Mouse (Mus musculus) forebrain, embryonic 12.5 days (tissue): ENCODE measurements around the gene Cacna1a. TPM values are rescaled to one million over a fixed set of nuclear protein-coding genes. Genes with fewer than 3 reads are reported as not detected.
"Not testable (repeated sequence)": the region's sequence is repeated elsewhere in the genome, so short reads cannot be mapped to it uniquely, and the experiment has no call there.

ENCODE experiments used
- ATAC-seq: fragments of 200-750 bp; cut with Nextera tagmentation; 2 replicates; pipeline ENCODE4 v1.8.0; 2017; ENCODE audit warnings: moderate TSS enrichment; ENCODE audit not compliant: low FRiP score
- H3K27ac ChIP-seq: fragments of 300-500 bp; sonication (generic); 2 replicates; pipeline ENCODE4 v1.5.1; 2016; ENCODE audit warnings: mild to moderate bottlenecking
- H3K27me3 ChIP-seq: fragments of 300-500 bp; sonication (generic); 2 replicates; pipeline ENCODE4 v1.6.1; 2016; ENCODE audit warnings: mild to moderate bottlenecking
- H3K36me3 ChIP-seq: fragments of 300-500 bp; sonication (generic); replicated peaks from 2 replicates; pipeline ENCODE4 v1.6.1; 2016; ENCODE audit warnings: mild to moderate bottlenecking
- H3K4me1 ChIP-seq: fragments of 300-500 bp; sonication (generic); 2 replicates; pipeline ENCODE4 v1.6.1; 2016
- H3K4me2 ChIP-seq: fragments of 300-500 bp; sonication (generic); 2 replicates; pipeline ENCODE4 v1.6.1; 2016; ENCODE audit warnings: mild to moderate bottlenecking, moderate library complexity
- H3K4me3 ChIP-seq: fragments of 300-500 bp; sonication (generic); replicated peaks from 2 replicates; pipeline ENCODE4 v1.5.1; 2016; ENCODE audit warnings: mild to moderate bottlenecking
- H3K9ac ChIP-seq: fragments of 300-500 bp; sonication (generic); 2 replicates; pipeline ENCODE4 v1.6.1; 2016; ENCODE audit warnings: mild to moderate bottlenecking
- H3K9me3 ChIP-seq: fragments of 300-500 bp; sonication (generic); 2 replicates; pipeline ENCODE4 v1.6.1; 2016
- WGBS: fragments of 180-500 bp; shearing (Covaris S2); methylation state at CpG from one replicate; pipeline ENCODE4 v1.1.7; 2016; 5-methylcytosine and 5-hydroxymethylcytosine counted together
- polyA plus RNA-seq: library from polyadenylated mRNA; unstranded; fragments of >200 nt; fragmentation: Nextera tagmentation; extraction: Ambion mirVana; gene quantifications from 2 replicates; pipeline ENCODE4 v1.2.1, GENCODE M21; 2016

The Cacna1a gene
- polyA plus RNA-seq, 1 experiment from 2014 or later: 11.5 TPM

DNA sequence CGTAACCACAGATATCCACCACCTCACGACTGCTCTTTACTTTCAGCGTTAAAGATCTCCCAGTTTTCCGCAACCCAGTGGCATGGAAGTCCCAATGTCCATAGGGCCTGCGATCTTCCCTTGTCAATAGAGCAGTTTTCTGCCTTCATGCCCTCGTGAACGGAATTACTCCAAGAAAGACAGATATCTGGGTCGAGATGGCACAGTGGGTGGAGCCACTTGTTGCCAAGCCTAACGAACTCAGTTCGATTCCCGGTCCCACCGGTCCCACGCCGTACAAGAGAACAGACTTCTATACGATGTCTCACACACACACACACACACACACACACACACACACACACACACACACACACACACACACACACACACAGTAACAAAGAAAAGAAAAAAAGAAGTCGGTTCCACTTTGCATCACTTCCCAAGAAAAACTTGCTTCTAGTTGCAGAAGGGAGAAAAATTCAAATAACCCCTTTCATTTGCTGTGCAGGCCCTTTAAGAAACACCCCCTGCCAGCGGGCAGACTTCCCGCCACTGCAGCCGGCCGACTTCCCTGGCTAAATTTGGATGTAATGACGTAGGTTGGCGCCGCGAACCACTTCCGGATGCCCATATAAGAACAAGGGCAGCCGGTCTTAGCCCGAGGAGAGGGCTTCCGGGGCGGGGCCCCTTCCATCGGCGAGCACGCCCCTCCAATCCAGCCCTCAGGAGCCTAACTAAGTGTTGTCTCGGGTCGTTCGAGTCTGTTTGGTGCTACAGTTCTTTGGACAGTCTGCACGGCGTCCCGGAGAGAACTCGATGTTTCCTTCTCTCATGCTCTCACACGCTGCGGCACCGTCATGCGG is 275.5 kb downstream of the Cacna1a start:
- Histone ChIP-seq H3K27ac (peak overlapping the region; percentile 95), H3K9me3 (no peaks in the 10 kb centered on the region), H3K4me1 (peaks cover 51% of the 10 kb centered on the region), H3K9ac (peak overlapping the region; percentile 78), H3K4me3 (peak overlapping the region; percentile 53), H3K36me3 (peaks cover 7% of the 10 kb centered on the region), H3K27me3 (no peaks in the 10 kb centered on the region), H3K4me2 (peak overlapping the region; percentile 82)
- ATAC-seq: peak; percentile 86
- WGBS: 3% methylated on average over 43 of the region's 43 CpGs

GRCm38 (mm10) chr8:84664566-84665384 is 276.5 kb downstream of the Cacna1a start:
- H3K27ac ChIP-seq: peak overlapping the region; percentile 95
- peaks cover 47% of the 10 kb centered on the region for H3K4me1 ChIP-seq
- H3K27me3 ChIP-seq: no peaks in the 10 kb centered on the region
- no peaks in the 10 kb centered on the region for H3K9me3 ChIP-seq
- peaks cover 8% of the 10 kb centered on the region for H3K36me3 ChIP-seq
- H3K4me3 ChIP-seq: peak overlapping the region; percentile 53
- peak; percentile 51 for ATAC-seq
- under 1% methylated on average over 29 of the region's 29 CpGs for WGBS
- peak overlapping the region; percentile 82 for H3K4me2 ChIP-seq
- peak overlapping the region; percentile 78 for H3K9ac ChIP-seq

GRCm38 (mm10) chr8:84665385-84665893 is 277.2 kb downstream of the Cacna1a start:
- peaks cover 41% of the 10 kb centered on the region for H3K4me1 ChIP-seq
- no peak; the same call in 1 of the 2 replicates for ATAC-seq
- 4% methylated on average over 14 of the region's 14 CpGs for WGBS
- peak overlapping the region; percentile 95 for H3K27ac ChIP-seq
- peaks cover 15% of the 10 kb centered on the region for H3K36me3 ChIP-seq
- H3K27me3 ChIP-seq: no peaks in the 10 kb centered on the region
- H3K4me3 ChIP-seq: peak overlapping the region; percentile 53
- no peaks in the 10 kb centered on the region for H3K9me3 ChIP-seq
- H3K4me2 ChIP-seq: peak overlapping the region; percentile 82
- peak overlapping the region; percentile 78 for H3K9ac ChIP-seq

- H3K9ac ChIP-seq: no peak overlapping the region
- no peaks in the 10 kb centered on the region for H3K27me3 ChIP-seq
- no peak overlapping the region for H3K27ac ChIP-seq
- no peaks in the 10 kb centered on the region for H3K9me3 ChIP-seq
- no peak overlapping the region for H3K4me2 ChIP-seq
- no peak overlapping the region for H3K4me3 ChIP-seq
- peaks cover 40% of the 10 kb centered on the region for H3K36me3 ChIP-seq
- H3K4me1 ChIP-seq: peaks cover 20% of the 10 kb centered on the region
- no peak for ATAC-seq
- 75% methylated on average over 1 of the region's 1 CpGs for WGBS
Measured at GRCm38 (mm10) chr8:84668081-84668480, 279.8 kb downstream of the Cacna1a start.

DNA sequence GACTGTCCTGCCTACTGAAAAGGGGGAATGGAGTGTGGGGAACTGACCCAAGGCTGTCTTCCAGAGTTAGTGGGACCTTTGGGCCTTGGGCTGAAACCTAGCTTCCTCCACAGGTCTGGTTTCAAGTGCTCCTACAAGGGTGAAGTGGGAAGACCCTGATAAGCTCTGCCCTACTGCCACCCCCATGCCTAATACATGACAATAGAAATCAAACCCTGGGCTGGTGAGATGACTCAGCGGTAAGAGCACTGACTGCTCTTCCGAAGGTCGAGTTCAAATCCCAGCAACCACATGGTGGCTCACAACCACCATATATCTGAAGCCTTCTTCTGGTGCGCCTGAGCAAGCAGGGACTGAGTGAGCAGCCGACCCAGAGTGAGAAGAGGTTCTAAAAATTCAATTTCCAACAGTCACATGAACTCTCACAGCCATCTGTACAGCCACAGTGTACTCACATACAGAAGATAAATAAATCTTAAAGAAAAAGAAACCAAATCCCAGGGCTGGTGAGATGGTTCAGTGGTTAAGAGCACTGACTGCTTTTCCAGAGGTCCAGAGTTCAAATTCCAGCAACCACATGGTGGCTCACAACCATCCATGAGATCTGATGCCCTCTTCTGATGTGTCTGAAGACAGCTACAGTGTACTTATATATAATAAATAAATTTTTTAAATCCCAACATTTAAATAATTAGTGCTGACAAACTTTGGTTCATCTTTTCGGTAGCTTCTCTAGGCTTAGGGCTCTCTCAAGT is 280.7 kb downstream of the Cacna1a start:
- ATAC-seq: no peak
- no peaks in the 10 kb centered on the region for H3K9me3 ChIP-seq
- peaks cover 48% of the 10 kb centered on the region for H3K36me3 ChIP-seq
- WGBS: 87% methylated on average over 6 of the region's 6 CpGs
- H3K9ac ChIP-seq: no peak overlapping the region
- H3K27me3 ChIP-seq: no peaks in the 10 kb centered on the region
- peaks cover 13% of the 10 kb centered on the region for H3K4me1 ChIP-seq
- no peak overlapping the region for H3K4me3 ChIP-seq
- H3K27ac ChIP-seq: no peak overlapping the region
- no peak overlapping the region for H3K4me2 ChIP-seq

GRCm38 (mm10) chr8:84670295-84671006 is 282.2 kb downstream of the Cacna1a start:
- H3K9ac ChIP-seq, H3K4me2 ChIP-seq, H3K9me3 ChIP-seq, H3K4me3 ChIP-seq, H3K27ac ChIP-seq, H3K27me3 ChIP-seq: not testable (repeated sequence)
- Histone ChIP-seq H3K36me3 (peaks cover 63% of the 10 kb centered on the region), H3K4me1 (peaks cover 12% of the 10 kb centered on the region)
- ATAC-seq: peak; percentile 15; the same call in 1 of the 2 replicates
- 96% methylated on average over 5 of the region's 5 CpGs for WGBS

DNA sequence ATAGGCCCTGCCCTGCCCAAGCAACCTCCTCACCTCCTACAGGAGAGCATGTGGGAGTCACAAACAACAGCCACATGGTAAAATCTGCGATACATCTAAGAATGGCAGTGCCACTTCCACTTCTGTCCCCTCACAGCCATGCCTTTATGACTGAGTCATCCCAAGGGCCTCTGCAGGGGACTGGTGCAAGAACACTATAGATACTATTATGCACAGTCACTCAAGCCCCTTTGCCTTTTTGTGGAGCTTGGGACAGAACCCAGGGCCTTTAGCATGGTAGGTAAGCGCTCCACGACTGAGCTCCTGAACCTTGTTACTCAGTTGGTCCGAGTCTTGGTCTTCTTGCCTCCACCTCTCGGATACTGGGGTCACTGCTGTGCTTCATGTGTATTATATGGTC is 289.1 kb downstream of the Cacna1a start:
- Histone ChIP-seq H3K4me1 (0 out of 2 replicates have a peak, but pooled peaks cover 2% of the 10 kb centered on the region), H3K27me3 (no peaks in the 10 kb centered on the region), H3K4me2 (no peak overlapping the region), H3K36me3 (peaks cover 65% of the 10 kb centered on the region), H3K9me3 (no peaks in the 10 kb centered on the region), H3K27ac (no peak overlapping the region), H3K9ac (no peak overlapping the region), H3K4me3 (no peak overlapping the region)
- 91% methylated on average over 5 of the region's 5 CpGs for WGBS
- ATAC-seq: no peak

GRCm38 (mm10) chr8:84681476-84681875 is 293.2 kb downstream of the Cacna1a start:
- H3K36me3 ChIP-seq: peaks cover 34% of the 10 kb centered on the region
- no peak overlapping the region for H3K9ac ChIP-seq
- H3K9me3 ChIP-seq: no peaks in the 10 kb centered on the region
- no peak for ATAC-seq
- no peak overlapping the region for H3K27ac ChIP-seq
- no peaks in the 10 kb centered on the region for H3K27me3 ChIP-seq
- H3K4me3 ChIP-seq: no peak overlapping the region
- peaks cover 22% of the 10 kb centered on the region for H3K4me1 ChIP-seq
- 91% methylated on average over 2 of the region's 2 CpGs for WGBS
- no peak overlapping the region for H3K4me2 ChIP-seq

GRCm38 (mm10) chr8:84682257-84682656 is 294.0 kb downstream of the Cacna1a start:
- 83% methylated on average over 2 of the region's 2 CpGs for WGBS

GRCm38 (mm10) chr8:84684537-84684936 is 296.3 kb downstream of the Cacna1a start:
- Histone ChIP-seq H3K4me3 (no peak overlapping the region), H3K27ac (no peak overlapping the region), H3K9ac (no peak overlapping the region), H3K27me3 (no peaks in the 10 kb centered on the region), H3K9me3 (no peaks in the 10 kb centered on the region), H3K36me3 (peaks cover 25% of the 10 kb centered on the region), H3K4me2 (no peak overlapping the region), H3K4me1 (peaks cover 36% of the 10 kb centered on the region)
- WGBS: 50% methylated on average over 3 of the region's 3 CpGs
- no peak for ATAC-seq

More at GRCm38 (mm10) chr8:84682257-84682656, 294.0 kb downstream of the Cacna1a start:
- H3K4me1 ChIP-seq: peaks cover 26% of the 10 kb centered on the region
- peaks cover 28% of the 10 kb centered on the region for H3K36me3 ChIP-seq
- no peaks in the 10 kb centered on the region for H3K9me3 ChIP-seq
- H3K4me3 ChIP-seq: no peak overlapping the region
- no peaks in the 10 kb centered on the region for H3K27me3 ChIP-seq
- ATAC-seq: no peak
- H3K27ac ChIP-seq: no peak overlapping the region
- no peak overlapping the region for H3K9ac ChIP-seq
- no peak overlapping the region for H3K4me2 ChIP-seq
